Mouse (Mus musculus) fibroblast of lung, adult 2 months (primary cell): ENCODE data around the gene Hectd1.

ENCODE experiments used
- DNase-seq: peaks from one replicate; pipeline ENCODE4 v3.0.0-alpha.2; 2011; ENCODE audit warnings: low read depth

Hectd1 gene

GRCm38 (mm10) chr12:51767454-51767853, 61.9 kb downstream of the Hectd1 start:
- DNase-seq = no peak

GRCm38 (mm10) chr12:51759374-51759773, 70.0 kb downstream of the Hectd1 start:
- DNase-seq = no peak

GRCm38 (mm10) chr12:51756599-51756961, 72.8 kb downstream of the Hectd1 start:
- no peak for DNase-seq

- no peak for DNase-seq
Measured at GRCm38 (mm10) chr12:51755938-51756598, 73.3 kb downstream of the Hectd1 start.

- DNase-seq = no peak
Measured at GRCm38 (mm10) chr12:51747348-51747747, 82.0 kb downstream of the Hectd1 start.

GRCm38 (mm10) chr12:51744957-51745356, 84.4 kb downstream of the Hectd1 start:
- no peak for DNase-seq

GRCm38 (mm10) chr12:51741690-51742089, 87.6 kb downstream of the Hectd1 start:
- no peak for DNase-seq

- DNase-seq = no peak
Measured at GRCm38 (mm10) chr12:51736807-51737206, 92.5 kb downstream of the Hectd1 start.

GRCm38 (mm10) chr12:51736381-51736780, 93.0 kb downstream of the Hectd1 start:
- no peak for DNase-seq

- no peak for DNase-seq
Measured at GRCm38 (mm10) chr12:51735840-51736271, 93.5 kb downstream of the Hectd1 start.

- DNase-seq = no peak
Measured at GRCm38 (mm10) chr12:51734605-51735211, 94.6 kb downstream of the Hectd1 start.

GRCm38 (mm10) chr12:51729827-51730226, 99.5 kb downstream of the Hectd1 start:
- DNase-seq = no peak

- DNase-seq = no peak
Measured at GRCm38 (mm10) chr12:51729058-51729457, 100.3 kb downstream of the Hectd1 start.

GRCm38 (mm10) chr12:51721836-51722235, 107.5 kb downstream of the Hectd1 start:
- DNase-seq = no peak

GRCm38 (mm10) chr12:51718617-51719016, 110.7 kb downstream of the Hectd1 start:
- DNase-seq = no peak

- DNase-seq = no peak
Measured at GRCm38 (mm10) chr12:51712685-51713084, 116.7 kb downstream of the Hectd1 start.

GRCm38 (mm10) chr12:51710154-51710553, 119.2 kb downstream of the Hectd1 start:
- DNase-seq = no peak

- DNase-seq = no peak
Measured at GRCm38 (mm10) chr12:51709741-51710140, 119.6 kb downstream of the Hectd1 start.

GRCm38 (mm10) chr12:51708941-51709686, 120.2 kb downstream of the Hectd1 start:
- no peak for DNase-seq

- no peak for DNase-seq
Measured at GRCm38 (mm10) chr12:51706673-51707235, 122.6 kb downstream of the Hectd1 start.

GRCm38 (mm10) chr12:51705778-51706177, 123.6 kb downstream of the Hectd1 start:
- DNase-seq = no peak

- no peak for DNase-seq
Measured at GRCm38 (mm10) chr12:51704572-51704971, 124.8 kb downstream of the Hectd1 start.

- DNase-seq = no peak
Measured at GRCm38 (mm10) chr12:51703859-51704258, 125.5 kb downstream of the Hectd1 start.
